Mouse (Mus musculus) stomach, embryonic 16.5 days (tissue): ENCODE results near the gene Cep152. TPM values are rescaled to one million over a fixed set of nuclear protein-coding genes. Genes with fewer than 3 reads are reported as not detected.

Experiments used
- ATAC-seq: fragments of 200-750 bp; cut with Nextera tagmentation; 2 replicates; pipeline ENCODE4 v1.8.0; 2017; ENCODE audit warnings: moderate number of reproducible peaks, moderate TSS enrichment; ENCODE audit not compliant: insufficient read depth, low FRiP score
- H3K27ac ChIP-seq: fragments of 300-500 bp; sonication (generic); 2 replicates; pipeline ENCODE4 v1.5.1; 2014; ENCODE audit warnings: low read length
- H3K27me3 ChIP-seq: fragments of 300-500 bp; sonication (generic); 2 replicates; pipeline ENCODE4 v1.6.1; 2014; ENCODE audit warnings: low read length, control low read depth, mixed read lengths; ENCODE audit not compliant: control insufficient read depth, insufficient read depth
- H3K36me3 ChIP-seq: fragments of 300-500 bp; sonication (generic); 2 replicates; pipeline ENCODE4 v1.6.1; 2014; ENCODE audit warnings: low read length; ENCODE audit not compliant: control insufficient read depth, insufficient read depth
- H3K4me1 ChIP-seq: fragments of 300-500 bp; sonication (generic); 2 replicates; pipeline ENCODE4 v1.6.1; 2014; ENCODE audit warnings: low read length, control low read depth, mixed read lengths; ENCODE audit not compliant: control insufficient read depth, insufficient read depth
- H3K4me2 ChIP-seq: fragments of 300-500 bp; sonication (generic); 2 replicates; pipeline ENCODE4 v1.6.1; 2014; ENCODE audit warnings: low read depth, low read length, mixed read lengths
- H3K4me3 ChIP-seq: fragments of 300-500 bp; sonication (generic); replicated peaks from 2 replicates; pipeline ENCODE4 v1.5.1; 2014; ENCODE audit warnings: mild to moderate bottlenecking, low read length
- H3K9ac ChIP-seq: fragments of 300-500 bp; sonication (generic); 2 replicates; pipeline ENCODE4 v1.6.1; 2014; ENCODE audit warnings: low read length
- H3K9me3 ChIP-seq: fragments of 300-500 bp; sonication (generic); replicated peaks from 2 replicates; pipeline ENCODE4 v1.6.1; 2016; ENCODE audit warnings: low read length, control low read depth; ENCODE audit not compliant: control insufficient read depth
- WGBS: fragments of 180-500 bp; shearing (Covaris S2); extraction: QIAGEN DNeasy Blood & Tissue Kit; methylation state at CpG from one replicate; pipeline ENCODE4 v1.1.7; 2014; 5-methylcytosine and 5-hydroxymethylcytosine counted together
- polyA plus RNA-seq: library from polyadenylated mRNA; unstranded; fragments of >200 nt; fragmentation: Nextera tagmentation; extraction: Ambion mirVana; gene quantifications from 2 replicates; pipeline ENCODE4 v1.2.1, GENCODE M21; 2015

The Cep152 gene
- polyA plus RNA-seq, 1 experiment from 2014 or later = 5.2 TPM

- Histone ChIP-seq H3K9ac (no peak overlapping the region), H3K27ac (no peak overlapping the region), H3K27me3 (no peaks in the 10 kb centered on the region), H3K4me2 (no peak overlapping the region), H3K4me1 (no peaks in the 10 kb centered on the region), H3K9me3 (no peaks in the 10 kb centered on the region), H3K36me3 (peaks cover 12% of the 10 kb centered on the region; the same call in 1 of the 2 replicates), H3K4me3 (no peak overlapping the region)
- ATAC-seq = no peak
- 86% methylated on average over 12 of the region's 12 CpGs for WGBS
These were observed 35.6 kb downstream of the Cep152 start for GRCm38 (mm10) chr2:125589287-125589686.

DNA sequence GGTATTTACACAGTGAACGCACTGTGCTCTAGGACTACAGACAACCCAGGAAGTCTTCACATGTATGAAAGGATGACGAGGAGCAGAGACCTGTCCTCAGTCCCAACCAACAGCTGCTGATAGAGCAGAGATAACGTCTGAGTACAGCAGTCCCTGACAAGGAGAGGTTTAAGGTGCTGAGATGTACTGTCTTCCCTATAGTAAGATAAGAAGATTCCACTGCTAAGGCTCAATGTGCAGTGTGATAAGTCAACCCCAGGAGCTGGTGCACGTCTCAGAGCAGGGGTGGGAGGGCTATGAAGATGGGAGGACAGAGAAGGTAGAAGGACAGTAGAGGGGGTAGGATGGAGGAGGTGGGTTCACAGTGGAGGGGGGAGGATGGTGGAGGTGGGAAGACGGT lies 43.8 kb downstream of the Cep152 start:
- Histone ChIP-seq H3K9ac (no peak overlapping the region), H3K9me3 (no peaks in the 10 kb centered on the region), H3K4me1 (no peaks in the 10 kb centered on the region), H3K27ac (no peak overlapping the region), H3K27me3 (no peaks in the 10 kb centered on the region), H3K4me2 (no peak overlapping the region), H3K4me3 (no peak overlapping the region), H3K36me3 (peaks cover 3% of the 10 kb centered on the region; the same call in 1 of the 2 replicates)
- ATAC-seq = no peak
- WGBS = 69% methylated on average over 5 of the region's 5 CpGs

GRCm38 (mm10) chr2:125577670-125578069 lies 47.2 kb downstream of the Cep152 start:
- Histone ChIP-seq H3K27me3 (no peaks in the 10 kb centered on the region), H3K9ac (no peak overlapping the region), H3K36me3 (peaks cover 11% of the 10 kb centered on the region; the same call in 1 of the 2 replicates), H3K9me3 (no peaks in the 10 kb centered on the region), H3K4me3 (no peak overlapping the region), H3K4me1 (no peaks in the 10 kb centered on the region), H3K4me2 (no peak overlapping the region), H3K27ac (no peak overlapping the region)
- WGBS = 64% methylated on average over 4 of the region's 4 CpGs
- ATAC-seq = no peak

- ATAC-seq = no peak
- Histone ChIP-seq H3K4me1 (no peaks in the 10 kb centered on the region), H3K27ac (no peak overlapping the region), H3K9me3 (no peaks in the 10 kb centered on the region), H3K27me3 (no peaks in the 10 kb centered on the region), H3K4me3 (no peak overlapping the region), H3K9ac (no peak overlapping the region), H3K4me2 (no peak overlapping the region), H3K36me3 (peaks cover 13% of the 10 kb centered on the region; the same call in 1 of the 2 replicates)
- 87% methylated on average over 8 of the region's 8 CpGs for WGBS
These were observed 48.4 kb downstream of the Cep152 start for GRCm38 (mm10) chr2:125576498-125576897.

DNA sequence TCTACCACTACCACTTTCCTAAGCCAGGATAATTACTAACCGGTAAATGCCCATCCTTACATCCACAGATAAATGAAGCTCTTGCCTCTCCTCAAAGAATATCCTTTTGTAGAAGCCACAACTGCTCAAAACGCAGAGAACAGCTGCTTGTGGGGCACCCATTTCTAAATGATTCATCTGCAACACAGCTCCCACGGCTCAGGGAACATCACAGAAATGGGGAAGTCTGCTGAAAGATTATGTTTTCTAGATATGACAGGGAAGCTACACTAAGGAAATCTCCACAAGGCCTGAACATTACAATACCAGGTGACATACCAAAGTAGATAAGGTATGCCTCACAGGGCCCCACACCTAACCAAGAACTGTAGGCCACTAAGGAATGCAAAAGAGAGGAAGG lies 49.1 kb downstream of the Cep152 start:
- Histone ChIP-seq H3K36me3 (peaks cover 16% of the 10 kb centered on the region; the same call in 1 of the 2 replicates), H3K4me2 (no peak overlapping the region)

GRCm38 (mm10) chr2:125563884-125564283 lies 61.0 kb downstream of the Cep152 start:
- Histone ChIP-seq H3K9me3 (no peaks in the 10 kb centered on the region), H3K27ac (no peak overlapping the region), H3K4me1 (no peaks in the 10 kb centered on the region), H3K27me3 (no peaks in the 10 kb centered on the region), H3K36me3 (0 out of 2 replicates have a peak, but pooled peaks cover 4% of the 10 kb centered on the region), H3K4me2 (no peak overlapping the region), H3K9ac (no peak overlapping the region), H3K4me3 (no peak overlapping the region)
- no peak for ATAC-seq
- 89% methylated on average over 11 of the region's 11 CpGs for WGBS

More for the DNA sequence above, 49.1 kb downstream of the Cep152 start:
- H3K9me3 ChIP-seq = no peaks in the 10 kb centered on the region
- no peaks in the 10 kb centered on the region for H3K4me1 ChIP-seq
- ATAC-seq = no peak
- H3K27ac ChIP-seq = no peak overlapping the region
- H3K4me3 ChIP-seq = no peak overlapping the region
- no peak overlapping the region for H3K9ac ChIP-seq
- no peaks in the 10 kb centered on the region for H3K27me3 ChIP-seq
- WGBS = 82% methylated on average over 3 of the region's 3 CpGs

DNA sequence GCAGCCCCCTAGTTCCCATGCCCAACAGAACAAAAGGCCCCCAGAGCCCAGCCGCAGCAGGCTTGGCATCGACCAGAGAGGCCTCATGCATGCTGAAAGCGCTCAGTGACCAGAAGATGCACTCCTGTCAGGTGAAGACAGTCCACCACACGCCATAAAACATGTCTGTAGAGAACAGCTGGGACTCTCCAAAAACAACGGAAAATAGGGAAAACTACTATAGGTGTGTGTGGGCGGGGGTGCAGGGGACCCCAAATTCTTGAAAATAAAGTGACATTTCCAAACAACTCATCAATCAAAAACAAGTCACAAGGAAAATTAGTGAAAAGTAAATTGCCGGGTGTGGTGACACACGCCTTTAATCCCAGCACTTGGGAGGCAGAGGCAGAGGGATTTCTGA lies 62.5 kb downstream of the Cep152 start:
- H3K27me3 ChIP-seq = no peaks in the 10 kb centered on the region
- no peak overlapping the region for H3K4me3 ChIP-seq
- H3K27ac ChIP-seq = no peak overlapping the region
- ATAC-seq = no peak
- 92% methylated on average over 8 of the region's 8 CpGs for WGBS
- no peak overlapping the region for H3K9ac ChIP-seq
- H3K36me3 ChIP-seq = 0 out of 2 replicates have a peak, but pooled peaks cover 4% of the 10 kb centered on the region
- no peaks in the 10 kb centered on the region for H3K4me1 ChIP-seq
- no peak overlapping the region for H3K4me2 ChIP-seq
- no peaks in the 10 kb centered on the region for H3K9me3 ChIP-seq

DNA sequence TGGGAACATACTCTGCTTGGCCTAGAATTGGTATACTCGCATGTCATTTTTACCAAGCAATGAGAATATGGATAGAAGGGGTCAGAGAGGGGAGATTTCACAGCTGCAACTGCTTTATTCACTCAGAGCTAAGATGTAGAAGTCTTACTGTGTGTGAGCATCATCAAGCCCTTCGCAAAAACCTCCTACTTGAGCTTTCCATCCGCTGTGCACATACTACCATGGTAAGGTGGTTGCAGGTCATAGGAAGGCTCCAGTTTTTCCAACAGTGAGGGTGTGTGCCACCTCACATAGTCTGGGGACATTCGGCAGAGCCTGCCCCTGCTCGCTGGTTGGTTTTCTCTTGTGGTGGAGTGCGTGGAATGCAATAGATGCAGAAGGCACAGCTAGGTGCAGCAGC lies 64.9 kb downstream of the Cep152 start:
- Histone ChIP-seq H3K4me3 (no peak overlapping the region), H3K9me3 (no peaks in the 10 kb centered on the region), H3K4me2 (no peak overlapping the region), H3K36me3 (no peaks in the 10 kb centered on the region), H3K4me1 (no peaks in the 10 kb centered on the region), H3K27ac (no peak overlapping the region), H3K9ac (no peak overlapping the region), H3K27me3 (no peaks in the 10 kb centered on the region)
- WGBS = 87% methylated on average over 6 of the region's 6 CpGs
- ATAC-seq = no peak

DNA sequence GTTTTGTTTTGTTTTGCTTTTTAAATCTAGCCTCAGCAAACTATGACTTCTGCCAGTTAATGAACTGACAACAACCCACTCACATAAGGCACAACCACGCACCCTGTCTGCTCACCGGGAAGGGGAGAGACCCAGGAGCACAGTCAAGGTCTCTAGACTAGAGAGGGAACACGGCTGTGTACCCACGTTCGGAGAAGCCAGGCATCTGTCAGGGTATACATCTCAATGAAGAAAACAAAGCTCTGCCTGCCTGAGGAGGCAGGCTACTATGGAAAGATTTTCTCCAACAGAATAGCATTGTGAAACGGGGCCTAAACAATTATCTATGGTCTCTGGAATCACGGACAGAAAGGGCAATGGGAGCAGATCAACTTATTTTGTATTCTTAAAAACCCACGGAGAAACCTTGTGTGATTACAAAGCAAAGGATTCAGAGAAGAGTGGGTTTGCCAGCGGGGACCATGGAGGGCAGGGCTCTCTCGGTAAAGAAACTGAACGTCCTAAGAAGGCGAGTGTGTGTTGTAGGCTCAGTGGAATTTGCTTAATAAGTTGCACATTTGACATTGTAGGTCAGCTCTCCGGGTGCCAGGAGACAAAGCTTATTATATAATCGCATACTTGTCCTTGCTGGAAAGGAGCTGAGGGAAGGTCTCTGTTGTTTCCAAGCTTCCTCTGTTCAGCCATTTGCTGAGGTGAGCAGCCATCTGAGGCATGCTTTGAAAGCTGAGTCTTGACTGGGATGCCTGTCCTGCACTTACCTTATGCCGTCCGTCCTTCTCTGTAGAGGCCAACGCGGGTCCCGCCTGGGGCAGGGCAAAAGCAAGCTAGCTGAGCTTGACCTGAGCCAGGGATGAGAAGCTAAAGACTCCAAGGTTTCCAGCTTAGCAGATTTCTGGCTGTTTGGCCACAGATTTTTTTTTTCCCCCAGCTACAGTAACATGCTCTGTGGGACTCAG lies 66.0 kb downstream of the Cep152 start:
- H3K36me3 ChIP-seq = no peaks in the 10 kb centered on the region
- no peaks in the 10 kb centered on the region for H3K9me3 ChIP-seq
- H3K27me3 ChIP-seq = no peaks in the 10 kb centered on the region
- no peak for ATAC-seq
- H3K4me3 ChIP-seq = no peak overlapping the region
- H3K4me1 ChIP-seq = no peaks in the 10 kb centered on the region
- WGBS = 79% methylated on average over 19 of the region's 19 CpGs
- no peak overlapping the region for H3K4me2 ChIP-seq
- H3K27ac ChIP-seq = no peak overlapping the region
- H3K9ac ChIP-seq = no peak overlapping the region
